Mouse (Mus musculus): ENCODE measurements around the gene Mrgprh. TPM values are rescaled to one million over a fixed set of nuclear protein-coding genes. Genes with fewer than 3 reads are reported as not detected.

Mrgprh gene
- polyA plus RNA-seq, 1 experiment from 2014 or later = not detected

DNA sequence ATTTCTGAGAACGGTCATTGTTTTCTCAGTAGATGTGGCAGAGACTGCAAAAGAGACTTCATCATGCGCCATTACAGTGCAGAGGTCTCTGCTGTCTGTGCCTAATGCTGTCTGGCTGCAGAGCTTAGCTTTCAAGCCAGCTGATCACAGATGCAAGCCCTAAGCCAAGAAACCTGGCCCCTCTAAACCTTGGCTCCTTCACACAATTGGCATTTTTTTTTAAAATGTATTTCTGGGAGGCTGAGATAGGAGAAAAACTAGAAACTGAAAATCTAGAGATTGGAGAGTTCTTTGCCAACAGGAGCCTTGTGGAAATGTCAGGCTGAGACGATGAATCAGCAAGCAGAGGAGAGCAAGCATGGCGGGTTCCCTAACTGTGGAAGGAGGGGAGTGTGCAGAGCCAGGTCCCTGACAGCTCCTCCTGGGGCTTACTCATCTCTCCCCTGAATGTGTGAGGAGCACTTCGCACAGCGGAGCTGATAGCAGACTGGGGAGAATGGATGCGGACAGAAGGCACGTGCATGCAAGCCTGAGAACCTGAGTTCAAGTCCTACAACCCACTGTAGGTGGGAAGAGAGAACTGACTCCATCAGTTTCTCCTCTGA lies 26.0 kb upstream of the Mrgprh start:
- no peak overlapping the region for H3K27ac ChIP-seq
- H3K9me3 ChIP-seq = no peaks in the 10 kb centered on the region
- H3K27me3 ChIP-seq (ENCODE audit: insufficient read depth, poor library complexity, severe bottlenecking) = no peaks in the 10 kb centered on the region
- H3K4me1 ChIP-seq (replicated peaks) = peaks cover 10% of the 10 kb centered on the region
- H3K4me3 ChIP-seq = no peak overlapping the region
- no peaks in the 10 kb centered on the region for H3K36me3 ChIP-seq
- no peak for DNase-seq (ENCODE audit: low spot score)
- WGBS = 83% methylated on average over 8 of the region's 8 CpGs

DNA sequence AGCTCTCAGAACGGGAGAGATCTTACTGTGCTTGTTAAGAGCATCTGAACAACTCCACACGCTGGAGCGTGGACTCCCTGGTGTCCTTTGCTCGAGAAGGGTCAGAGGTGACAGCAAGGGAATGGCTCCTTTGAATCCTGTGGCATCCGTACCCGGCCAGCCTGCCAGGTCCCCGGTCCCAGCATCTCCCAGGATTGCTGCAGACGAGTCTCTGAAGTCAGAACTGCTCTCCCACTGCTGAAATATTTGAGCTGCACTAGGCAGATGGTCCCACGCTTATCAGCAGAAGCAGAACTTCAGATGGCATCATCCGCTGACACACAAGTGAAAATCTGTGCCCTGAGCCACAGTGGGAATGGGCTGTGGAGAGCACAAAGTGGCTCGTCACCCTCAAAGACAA lies 24.1 kb upstream of the Mrgprh start:
- 68% methylated on average over 11 of the region's 11 CpGs for WGBS
- Histone ChIP-seq H3K27ac (no peak overlapping the region), H3K27me3 (ENCODE audit: insufficient read depth, poor library complexity, severe bottlenecking) (no peaks in the 10 kb centered on the region), H3K9me3 (no peaks in the 10 kb centered on the region), H3K4me1 (replicated peaks) (0 out of 2 replicates have a peak, but pooled peaks cover under 1% of the 10 kb centered on the region), H3K36me3 (no peaks in the 10 kb centered on the region), H3K4me3 (no peak overlapping the region)
- no peak for DNase-seq (ENCODE audit: low spot score)

DNA sequence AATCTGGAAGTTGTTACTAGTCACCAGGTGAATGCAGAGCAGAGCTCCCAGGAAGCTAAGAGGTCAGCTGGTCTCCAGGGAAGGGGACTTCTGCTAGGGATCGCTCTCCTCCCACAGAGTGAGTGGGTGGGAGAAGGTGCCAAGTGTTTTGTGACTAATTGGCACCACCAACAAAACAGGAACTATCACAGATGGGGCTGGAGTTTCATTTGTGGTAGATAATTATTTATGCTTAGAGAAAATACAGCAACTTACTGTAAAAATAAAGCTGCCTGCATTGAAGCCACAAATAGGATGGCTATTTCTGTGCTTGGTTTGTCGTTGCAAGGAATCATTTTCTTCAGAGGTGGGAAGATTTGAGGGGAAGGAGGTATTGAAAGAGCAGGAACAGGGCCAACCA lies 22.0 kb upstream of the Mrgprh start:
- Histone ChIP-seq H3K9me3 (no peaks in the 10 kb centered on the region), H3K4me3 (no peak overlapping the region), H3K4me1 (replicated peaks) (no peaks in the 10 kb centered on the region), H3K27me3 (ENCODE audit: insufficient read depth, poor library complexity, severe bottlenecking) (no peaks in the 10 kb centered on the region), H3K36me3 (no peaks in the 10 kb centered on the region), H3K27ac (no peak overlapping the region)
- WGBS = 84% methylated on average over 2 of the region's 2 CpGs
- DNase-seq (ENCODE audit: low spot score) = no peak

DNA sequence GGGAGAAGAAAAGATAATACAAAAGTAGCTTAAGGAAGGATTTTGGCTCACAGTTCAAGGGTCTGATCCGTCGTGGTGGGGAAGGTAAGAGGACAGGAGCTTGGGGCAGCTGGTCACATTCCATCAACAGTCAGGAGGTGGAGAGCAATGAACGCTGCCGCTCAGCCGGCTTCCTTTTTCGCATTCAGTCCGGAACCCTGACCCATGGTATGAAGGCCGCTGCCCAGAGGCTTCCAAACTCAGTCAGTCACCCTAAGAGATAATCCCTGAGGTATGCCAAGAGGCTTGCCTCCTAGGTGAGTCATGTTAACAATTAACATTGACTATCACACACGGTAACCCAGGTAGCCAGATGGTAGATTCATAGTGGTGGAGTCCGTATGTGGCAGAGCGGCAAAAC lies 21.4 kb upstream of the Mrgprh start:
- WGBS = 94% methylated on average over 11 of the region's 11 CpGs
- DNase-seq (ENCODE audit: low spot score) = no peak

DNA sequence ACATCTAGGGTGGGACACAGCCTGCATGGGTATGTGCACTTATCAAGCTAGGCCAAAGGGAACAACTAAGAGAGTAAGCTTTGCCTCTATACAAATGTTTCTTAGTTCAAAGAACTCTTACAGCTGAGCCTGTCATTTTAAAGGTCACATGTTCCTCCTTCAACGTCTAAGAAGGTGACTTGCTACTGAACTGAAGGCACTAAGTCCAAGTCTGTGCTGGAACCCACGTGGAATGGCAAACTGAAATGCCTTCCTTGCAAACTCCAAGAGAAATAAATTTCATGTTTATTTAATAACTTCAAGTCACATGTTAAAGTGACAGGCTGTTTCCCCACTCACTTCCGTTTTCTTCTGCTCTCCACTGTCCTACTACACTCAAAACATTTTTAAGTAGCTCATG lies 18.4 kb upstream of the Mrgprh start:
- Histone ChIP-seq H3K27ac (no peak overlapping the region), H3K4me1 (replicated peaks) (no peaks in the 10 kb centered on the region), H3K4me3 (no peak overlapping the region), H3K27me3 (ENCODE audit: insufficient read depth, poor library complexity, severe bottlenecking) (no peaks in the 10 kb centered on the region), H3K9me3 (no peaks in the 10 kb centered on the region), H3K36me3 (no peaks in the 10 kb centered on the region)
- DNase-seq (ENCODE audit: low spot score) = no peak
- WGBS = 64% methylated on average over 3 of the region's 3 CpGs

More for the DNA sequence above, 21.4 kb upstream of the Mrgprh start:
- H3K9me3 ChIP-seq = no peaks in the 10 kb centered on the region
- no peaks in the 10 kb centered on the region for H3K27me3 ChIP-seq (ENCODE audit: insufficient read depth, poor library complexity, severe bottlenecking)
- no peak overlapping the region for H3K27ac ChIP-seq
- H3K4me3 ChIP-seq = no peak overlapping the region
- no peaks in the 10 kb centered on the region for H3K36me3 ChIP-seq
- H3K4me1 ChIP-seq (replicated peaks) = no peaks in the 10 kb centered on the region

- H3K4me3 ChIP-seq = no peak overlapping the region
- no peaks in the 10 kb centered on the region for H3K36me3 ChIP-seq
- WGBS = 51% methylated on average over 4 of the region's 4 CpGs
- no peaks in the 10 kb centered on the region for H3K9me3 ChIP-seq
- no peak overlapping the region for H3K27ac ChIP-seq
- H3K4me1 ChIP-seq (replicated peaks) = no peaks in the 10 kb centered on the region
- H3K27me3 ChIP-seq (ENCODE audit: insufficient read depth, poor library complexity, severe bottlenecking) = no peaks in the 10 kb centered on the region
- DNase-seq (ENCODE audit: low spot score) = no peak
These were observed 17.8 kb upstream of the Mrgprh start for GRCm38 (mm10) chr17:12858072-12858471.

DNA sequence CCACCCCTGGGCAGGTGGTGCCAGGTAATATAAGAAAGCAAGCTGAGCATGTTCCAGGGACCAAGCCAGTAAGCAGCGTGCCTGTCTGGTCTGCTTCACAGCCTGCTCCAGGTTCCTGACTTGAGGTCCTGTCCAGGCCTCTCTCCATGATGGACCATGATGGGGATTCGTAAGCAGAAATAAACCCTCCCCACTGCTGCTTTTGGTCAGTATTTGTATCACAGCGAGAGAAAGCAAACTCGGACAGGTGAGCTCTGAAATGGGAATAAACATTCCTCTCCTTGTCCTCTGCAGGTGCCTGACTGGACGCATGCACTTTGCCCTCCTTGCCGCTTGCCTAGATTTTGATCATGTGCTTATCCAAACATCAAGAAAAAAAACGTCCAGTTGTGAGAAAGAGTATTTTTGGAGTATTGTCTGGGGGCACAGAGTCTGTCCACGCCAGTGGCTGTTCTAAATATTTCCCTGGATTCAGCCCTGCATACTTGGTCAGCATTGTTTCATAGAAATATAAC lies 16.8 kb upstream of the Mrgprh start:
- Histone ChIP-seq H3K27ac (no peak overlapping the region), H3K27me3 (ENCODE audit: insufficient read depth, poor library complexity, severe bottlenecking) (no peaks in the 10 kb centered on the region), H3K36me3 (no peaks in the 10 kb centered on the region), H3K4me3 (no peak overlapping the region), H3K9me3 (no peaks in the 10 kb centered on the region), H3K4me1 (replicated peaks) (no peaks in the 10 kb centered on the region)
- DNase-seq (ENCODE audit: low spot score) = no peak
- 85% methylated on average over 8 of the region's 8 CpGs for WGBS

DNA sequence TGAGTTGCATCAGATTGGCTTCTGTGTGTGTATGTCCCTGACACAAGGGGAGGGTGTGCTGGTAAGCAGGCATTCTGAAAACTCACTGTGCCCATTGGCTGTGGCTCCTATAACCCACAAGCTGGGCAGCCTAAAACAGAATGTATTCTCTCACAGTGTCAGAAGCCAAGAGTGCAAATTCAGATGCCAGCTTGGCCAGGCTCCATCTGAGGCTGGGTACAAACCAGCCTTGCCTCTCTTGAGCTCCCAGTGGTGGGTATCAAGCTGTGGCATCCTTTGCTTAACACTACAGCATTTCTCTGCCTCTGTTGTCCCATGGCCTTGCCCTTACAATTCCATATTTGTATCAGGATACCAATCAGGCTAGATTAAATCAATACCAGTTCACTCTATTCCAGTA lies 11.7 kb upstream of the Mrgprh start:
- Histone ChIP-seq H3K36me3 (no peaks in the 10 kb centered on the region), H3K27ac (no peak overlapping the region), H3K27me3 (ENCODE audit: insufficient read depth, poor library complexity, severe bottlenecking) (no peaks in the 10 kb centered on the region), H3K4me3 (no peak overlapping the region), H3K4me1 (replicated peaks) (0 out of 2 replicates have a peak, but pooled peaks cover 3% of the 10 kb centered on the region), H3K9me3 (no peaks in the 10 kb centered on the region)
- DNase-seq (ENCODE audit: low spot score) = no peak

DNA sequence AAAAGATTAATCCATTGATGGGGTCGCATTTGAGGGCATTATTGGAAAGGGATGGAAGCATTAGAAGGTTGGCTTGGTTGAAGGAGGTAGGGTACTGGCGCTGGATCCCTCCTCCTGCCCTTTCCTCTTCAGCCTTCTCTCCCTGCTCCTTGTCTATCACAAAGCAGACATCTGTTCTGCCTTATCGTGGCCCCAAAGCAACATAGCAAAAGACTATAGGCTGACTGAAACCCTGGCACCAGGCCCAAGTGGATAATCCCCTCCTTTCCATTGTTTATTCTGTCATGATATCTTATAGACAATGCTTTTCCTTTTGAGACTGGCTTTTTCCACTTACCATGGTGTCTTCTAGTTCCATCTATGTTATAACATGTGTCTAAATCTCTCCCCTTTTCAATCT lies 10.4 kb upstream of the Mrgprh start:
- H3K27ac ChIP-seq = no peak overlapping the region
- 0 out of 2 replicates have a peak, but pooled peaks cover 3% of the 10 kb centered on the region for H3K4me1 ChIP-seq (replicated peaks)
- H3K4me3 ChIP-seq = no peak overlapping the region
- no peak for DNase-seq (ENCODE audit: low spot score)
- no peaks in the 10 kb centered on the region for H3K9me3 ChIP-seq
- WGBS = 77% methylated on average over 3 of the region's 3 CpGs
- no peaks in the 10 kb centered on the region; the same call in 1 of the 2 replicates for H3K27me3 ChIP-seq (ENCODE audit: insufficient read depth, poor library complexity, severe bottlenecking)
- no peaks in the 10 kb centered on the region for H3K36me3 ChIP-seq

DNA sequence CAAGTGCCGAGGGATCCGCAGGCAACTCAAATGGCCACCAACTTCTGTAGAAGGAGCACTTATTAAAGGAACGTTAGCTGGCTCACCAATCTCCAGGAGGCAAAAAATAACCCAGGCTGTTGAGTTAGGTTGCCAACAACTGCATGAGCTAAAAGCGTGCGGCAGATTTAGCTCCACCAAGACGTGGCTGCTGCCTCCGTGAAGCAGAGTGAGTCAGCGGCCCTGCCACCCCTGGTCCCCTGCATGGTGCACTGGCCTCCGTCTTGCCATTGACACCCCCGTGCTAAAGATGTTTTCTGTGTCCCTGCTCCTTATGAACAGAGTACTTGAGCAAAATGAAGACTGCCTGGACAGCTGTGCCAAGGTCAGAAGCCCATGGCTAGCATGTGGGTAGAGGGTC lies 9.0 kb upstream of the Mrgprh start:
- Histone ChIP-seq H3K27me3 (ENCODE audit: insufficient read depth, poor library complexity, severe bottlenecking) (no peaks in the 10 kb centered on the region; the same call in 1 of the 2 replicates), H3K4me3 (no peak overlapping the region), H3K27ac (no peak overlapping the region), H3K9me3 (no peaks in the 10 kb centered on the region), H3K4me1 (replicated peaks) (0 out of 2 replicates have a peak, but pooled peaks cover 3% of the 10 kb centered on the region), H3K36me3 (no peaks in the 10 kb centered on the region)
- 85% methylated on average over 10 of the region's 10 CpGs for WGBS
- DNase-seq (ENCODE audit: low spot score) = no peak

GRCm38 (mm10) chr17:12868043-12868442 lies 7.8 kb upstream of the Mrgprh start, which contains the start of gene Mas1:
Gene Mas1, minus strand, starts transcription at chr17:12868143.
- H3K9me3 ChIP-seq = no peaks in the 10 kb centered on the region
- H3K4me3 ChIP-seq = no peak within 1 kb of the TSS
- no peak within 1 kb of the TSS for H3K27ac ChIP-seq
- DNase-seq (ENCODE audit: low spot score) = no peak
- 0 out of 2 replicates have a peak, but pooled peaks cover 3% of the 10 kb centered on the region for H3K4me1 ChIP-seq (replicated peaks)
- WGBS = 60% methylated on average over 2 of the region's 2 CpGs
- H3K27me3 ChIP-seq (ENCODE audit: insufficient read depth, poor library complexity, severe bottlenecking) = no peaks in the 10 kb centered on the region; the same call in 1 of the 2 replicates
- no peaks in the 10 kb centered on the region for H3K36me3 ChIP-seq

DNA sequence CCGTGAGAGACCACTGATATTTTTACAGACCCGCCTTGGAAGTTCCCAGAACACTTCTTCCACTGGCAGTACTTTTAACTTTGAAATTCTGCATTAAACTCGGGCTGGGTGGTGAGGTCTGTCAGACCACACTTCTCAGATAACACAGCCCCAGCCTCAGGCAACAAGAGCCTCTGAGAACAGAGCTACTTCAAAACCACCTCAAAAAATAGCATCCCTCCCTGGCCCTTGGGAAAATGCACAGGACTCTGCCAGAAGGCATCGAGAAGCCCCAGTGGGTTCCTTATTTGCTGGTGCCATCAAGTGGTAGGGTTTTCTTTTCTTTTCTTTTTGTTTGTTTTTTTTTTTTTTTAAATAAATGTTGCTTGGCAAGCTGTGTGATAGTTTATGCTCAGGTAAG lies 7.2 kb upstream of the Mrgprh start:
- no peak for DNase-seq (ENCODE audit: low spot score)
- 37% methylated on average over 4 of the region's 4 CpGs for WGBS
- H3K4me1 ChIP-seq (replicated peaks) = 0 out of 2 replicates have a peak, but pooled peaks cover 7% of the 10 kb centered on the region
- H3K4me3 ChIP-seq = no peak overlapping the region
- H3K27ac ChIP-seq = no peak overlapping the region
- H3K36me3 ChIP-seq = no peaks in the 10 kb centered on the region
- H3K27me3 ChIP-seq (ENCODE audit: insufficient read depth, poor library complexity, severe bottlenecking) = no peaks in the 10 kb centered on the region; the same call in 1 of the 2 replicates
- no peaks in the 10 kb centered on the region for H3K9me3 ChIP-seq

DNA sequence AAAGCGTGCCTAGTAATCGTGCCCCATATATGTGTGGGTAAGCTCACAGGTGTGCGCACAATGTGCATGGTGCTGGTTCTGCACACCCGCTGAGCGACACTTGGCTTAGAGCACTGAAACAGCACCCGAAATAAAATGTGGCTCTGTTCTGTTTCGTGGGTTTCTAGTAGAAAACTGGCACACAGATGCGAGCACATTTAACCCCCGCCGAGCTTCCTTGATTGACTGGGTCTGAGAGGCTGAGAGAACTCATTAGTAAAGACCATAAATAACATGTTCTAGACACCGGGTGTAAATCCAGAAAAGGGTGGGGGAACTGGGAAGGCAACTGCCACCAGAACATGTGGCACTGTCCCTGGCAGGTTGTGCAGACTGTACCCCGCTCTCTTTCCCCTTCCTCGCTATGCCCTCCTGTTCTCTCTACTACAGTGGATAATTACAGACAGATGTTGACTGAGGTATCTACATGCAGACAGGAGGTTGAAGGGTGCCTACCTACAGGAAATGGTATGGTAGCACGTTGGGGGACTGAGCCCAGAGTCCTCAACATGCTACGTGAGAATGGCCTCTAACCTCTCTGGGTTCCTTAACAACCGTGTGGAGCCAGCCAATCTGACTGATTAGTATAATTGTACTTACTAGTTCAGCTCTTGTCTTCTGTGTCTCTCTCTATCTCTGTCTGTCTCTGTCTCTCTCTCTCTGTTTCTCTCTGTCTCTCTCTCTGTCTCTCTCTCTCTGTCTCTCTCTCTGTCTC lies 3.4 kb upstream of the Mrgprh start:
- H3K27ac ChIP-seq = no peak overlapping the region
- H3K27me3 ChIP-seq (ENCODE audit: insufficient read depth, poor library complexity, severe bottlenecking) = no peaks in the 10 kb centered on the region; the same call in 1 of the 2 replicates
- H3K4me3 ChIP-seq = no peak overlapping the region
- H3K4me1 ChIP-seq (replicated peaks) = 0 out of 2 replicates have a peak, but pooled peaks cover 7% of the 10 kb centered on the region
- no peaks in the 10 kb centered on the region for H3K9me3 ChIP-seq
- no peaks in the 10 kb centered on the region for H3K36me3 ChIP-seq
- no peak for DNase-seq (ENCODE audit: low spot score)
- WGBS = 73% methylated on average over 16 of the region's 16 CpGs

Data from hindbrain, embryonic 10.5 days (tissue).